Mouse (Mus musculus) limb, embryonic 13.5 days (tissue): ENCODE data around the gene Nbea. TPM values are rescaled to one million over a fixed set of nuclear protein-coding genes. Genes with fewer than 3 reads are reported as not detected.

Experiments
- ATAC-seq: fragments of 200-750 bp; cut with Nextera tagmentation; 2 replicates; pipeline ENCODE4 v1.8.0; 2017; ENCODE audit warnings: low read depth, moderate number of reproducible peaks, moderate TSS enrichment; ENCODE audit not compliant: low FRiP score
- H3K27ac ChIP-seq: fragments of 300-500 bp; sonication (generic); 2 replicates; pipeline ENCODE4 v1.5.1; 2015; ENCODE audit warnings: inconsistent platforms, mild to moderate bottlenecking, moderate library complexity
- H3K27me3 ChIP-seq: fragments of 300-500 bp; sonication (generic); 2 replicates; pipeline ENCODE4 v1.6.1; 2015; ENCODE audit warnings: mild to moderate bottlenecking, inconsistent platforms
- H3K36me3 ChIP-seq: fragments of 300-500 bp; sonication (generic); 2 replicates; pipeline ENCODE4 v1.6.1; 2015; ENCODE audit warnings: inconsistent platforms, mild to moderate bottlenecking, moderate library complexity
- H3K4me1 ChIP-seq: fragments of 300-500 bp; sonication (generic); 2 replicates; pipeline ENCODE4 v1.6.1; 2015; ENCODE audit warnings: inconsistent platforms
- H3K4me2 ChIP-seq: fragments of 300-500 bp; sonication (generic); replicated peaks from 2 replicates; pipeline ENCODE4 v1.6.1; 2015; ENCODE audit warnings: inconsistent platforms, mild to moderate bottlenecking, moderate library complexity
- H3K4me3 ChIP-seq: fragments of 300-500 bp; sonication (generic); 2 replicates; pipeline ENCODE4 v1.5.1; 2015; ENCODE audit warnings: moderate library complexity, mild to moderate bottlenecking, inconsistent platforms
- H3K9ac ChIP-seq: fragments of 300-500 bp; sonication (generic); 2 replicates; pipeline ENCODE4 v1.6.1; 2015; ENCODE audit warnings: mild to moderate bottlenecking, inconsistent platforms
- H3K9me3 ChIP-seq: fragments of 300-500 bp; sonication (generic); 2 replicates; pipeline ENCODE4 v1.6.1; 2016; ENCODE audit warnings: inconsistent platforms
- WGBS: fragments of 180-500 bp; shearing (Covaris S2); methylation state at CpG from one replicate; pipeline ENCODE4 v1.1.7; 2015; 5-methylcytosine and 5-hydroxymethylcytosine counted together
- polyA plus RNA-seq: library from polyadenylated mRNA; unstranded; fragments of >200 nt; fragmentation: Nextera tagmentation; extraction: Ambion mirVana; gene quantifications from 2 replicates; pipeline ENCODE4 v1.2.1, GENCODE M21; 2015

Gene Nbea
- polyA plus RNA-seq, 1 experiment from 2014 or later = 19.4 TPM

GRCm38 (mm10) chr3:55787487-55788213, 395.9 kb downstream of the Nbea start:
- Histone ChIP-seq H3K4me2 (peak overlapping the region; percentile 83), H3K4me1 (peaks cover 28% of the 10 kb centered on the region), H3K9me3 (no peaks in the 10 kb centered on the region), H3K36me3 (no peaks in the 10 kb centered on the region), H3K4me3 (peak overlapping the region; percentile 52), H3K27ac (peak overlapping the region; percentile 94), H3K27me3 (peaks cover 5% of the 10 kb centered on the region; the same call in 1 of the 2 replicates), H3K9ac (peak overlapping the region; percentile 90)
- peak; percentile 50 for ATAC-seq
- under 1% methylated on average over 54 of the region's 54 CpGs for WGBS

- Histone ChIP-seq H3K36me3 (no peaks in the 10 kb centered on the region), H3K27ac (peak overlapping the region; percentile 94), H3K9ac (peak overlapping the region; percentile 90), H3K27me3 (peaks cover 5% of the 10 kb centered on the region; the same call in 1 of the 2 replicates), H3K9me3 (no peaks in the 10 kb centered on the region), H3K4me2 (peak overlapping the region; percentile 83), H3K4me3 (peak overlapping the region; percentile 52), H3K4me1 (peaks cover 31% of the 10 kb centered on the region)
- WGBS = 9% methylated on average over 17 of the region's 17 CpGs
- ATAC-seq = no peak
These were observed 396.5 kb downstream of the Nbea start for GRCm38 (mm10) chr3:55786835-55787486.

DNA sequence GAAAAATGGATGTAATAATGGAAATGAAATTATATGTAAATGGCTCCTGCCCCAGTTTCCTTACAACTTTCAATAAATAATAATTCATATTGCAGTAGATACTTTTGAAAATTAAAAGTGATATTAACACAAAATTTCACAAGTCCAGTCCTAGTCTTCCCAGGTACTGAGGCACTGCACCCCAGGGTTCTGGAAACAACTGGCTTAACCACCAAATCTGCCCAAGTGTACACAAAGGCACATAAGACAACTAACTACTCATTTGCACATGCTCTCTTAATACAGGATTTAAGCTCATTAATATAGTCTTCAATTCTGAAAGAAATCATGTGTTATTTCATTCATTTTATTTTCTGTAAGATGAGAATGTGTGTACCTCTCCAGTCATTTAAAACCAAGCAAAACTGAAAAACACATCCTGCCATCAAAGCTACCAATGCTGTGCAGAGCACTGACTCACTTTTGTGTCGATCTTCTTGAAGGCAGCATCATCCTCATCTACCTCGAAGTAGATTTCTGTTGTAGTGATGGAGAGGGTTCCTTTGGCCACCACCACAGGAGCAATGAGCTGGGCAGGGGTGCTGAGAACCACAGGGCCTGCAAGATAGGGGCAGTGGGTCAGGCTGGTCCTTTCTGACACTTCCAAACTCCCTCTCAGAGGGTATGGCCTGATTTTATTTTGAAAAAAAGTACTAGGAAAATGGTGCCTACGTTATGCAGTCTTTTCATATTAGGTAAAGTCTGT, 397.3 kb downstream of the Nbea start:
- peak overlapping the region; percentile 94 for H3K27ac ChIP-seq
- ATAC-seq = no peak
- no peaks in the 10 kb centered on the region for H3K9me3 ChIP-seq
- H3K9ac ChIP-seq = peak overlapping the region; percentile 90
- peak overlapping the region; percentile 83 for H3K4me2 ChIP-seq
- H3K36me3 ChIP-seq = no peaks in the 10 kb centered on the region
- peak overlapping the region; percentile 52 for H3K4me3 ChIP-seq
- H3K4me1 ChIP-seq = peaks cover 38% of the 10 kb centered on the region
- 17% methylated on average over 3 of the region's 3 CpGs for WGBS
- H3K27me3 ChIP-seq = peaks cover 10% of the 10 kb centered on the region

GRCm38 (mm10) chr3:55785266-55785980, 398.1 kb downstream of the Nbea start:
- H3K36me3 ChIP-seq = no peaks in the 10 kb centered on the region
- WGBS = 25% methylated on average over 4 of the region's 4 CpGs
- H3K27ac ChIP-seq = peak overlapping the region; percentile 74; the same call in 1 of the 2 replicates
- H3K9ac ChIP-seq = peak overlapping the region; percentile 67
- peak overlapping the region; percentile 52 for H3K4me3 ChIP-seq
- no peaks in the 10 kb centered on the region for H3K9me3 ChIP-seq
- H3K4me2 ChIP-seq = peak overlapping the region; percentile 83
- peaks cover 45% of the 10 kb centered on the region for H3K4me1 ChIP-seq
- no peak for ATAC-seq
- H3K27me3 ChIP-seq = peaks cover 17% of the 10 kb centered on the region

GRCm38 (mm10) chr3:55784101-55784500, 399.4 kb downstream of the Nbea start:
- H3K4me2 ChIP-seq = peak overlapping the region; percentile 78
- 5% methylated on average over 7 of the region's 7 CpGs for WGBS
- H3K9me3 ChIP-seq = no peaks in the 10 kb centered on the region
- peak overlapping the region; percentile 96 for H3K9ac ChIP-seq
- ATAC-seq = no peak
- H3K27me3 ChIP-seq = peaks cover 27% of the 10 kb centered on the region
- peak overlapping the region; percentile 88 for H3K27ac ChIP-seq
- H3K36me3 ChIP-seq = no peaks in the 10 kb centered on the region
- H3K4me3 ChIP-seq = peak overlapping the region; percentile 65
- peaks cover 46% of the 10 kb centered on the region for H3K4me1 ChIP-seq

DNA sequence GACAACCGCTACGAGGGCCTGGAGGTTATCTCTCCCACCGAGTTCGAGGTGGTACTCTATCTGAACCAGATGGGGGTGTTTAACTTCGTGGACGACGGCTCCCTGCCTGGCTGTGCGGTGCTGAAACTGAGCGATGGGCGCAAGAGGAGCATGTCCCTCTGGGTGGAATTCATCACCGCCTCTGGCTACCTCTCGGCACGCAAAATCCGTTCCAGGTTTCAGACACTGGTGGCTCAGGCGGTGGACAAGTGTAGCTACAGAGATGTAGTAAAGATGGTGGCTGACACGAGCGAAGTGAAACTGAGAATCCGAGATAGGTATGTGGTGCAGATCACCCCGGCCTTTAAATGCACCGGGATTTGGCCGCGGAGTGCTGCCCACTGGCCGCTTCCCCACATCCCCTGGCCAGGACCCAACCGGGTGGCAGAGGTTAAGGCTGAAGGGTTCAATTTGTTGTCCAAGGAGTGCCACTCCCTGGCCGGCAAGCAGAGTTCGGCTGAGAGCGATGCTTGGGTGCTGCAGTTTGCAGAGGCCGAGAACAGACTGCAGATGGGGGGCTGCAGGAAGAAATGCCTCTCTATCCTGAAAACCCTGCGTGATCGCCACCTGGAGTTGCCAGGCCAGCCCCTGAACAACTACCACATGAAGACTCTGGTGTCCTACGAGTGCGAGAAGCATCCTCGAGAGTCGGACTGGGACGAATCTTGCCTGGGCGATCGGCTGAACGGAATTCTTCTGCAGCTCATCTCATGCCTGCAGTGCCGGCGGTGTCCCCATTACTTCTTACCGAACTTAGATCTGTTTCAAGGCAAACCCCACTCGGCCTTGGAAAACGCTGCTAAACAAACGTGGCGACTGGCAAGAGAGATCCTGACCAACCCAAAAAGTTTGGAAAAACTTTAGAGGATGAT, 400.1 kb downstream of the Nbea start:
- WGBS = 1% methylated on average over 45 of the region's 45 CpGs
- Histone ChIP-seq H3K4me2 (peak overlapping the region; percentile 78), H3K4me1 (peaks cover 41% of the 10 kb centered on the region), H3K36me3 (no peaks in the 10 kb centered on the region), H3K9me3 (no peaks in the 10 kb centered on the region), H3K4me3 (peak overlapping the region; percentile 65), H3K27me3 (peaks cover 30% of the 10 kb centered on the region), H3K9ac (peak overlapping the region; percentile 96), H3K27ac (peak overlapping the region; percentile 88)
- ATAC-seq = no peak

GRCm38 (mm10) chr3:55782771-55783170, 400.7 kb downstream of the Nbea start:
- peaks cover 30% of the 10 kb centered on the region for H3K27me3 ChIP-seq
- under 1% methylated on average over 22 of the region's 22 CpGs for WGBS
- peak overlapping the region; percentile 78 for H3K4me2 ChIP-seq
- H3K4me1 ChIP-seq = peaks cover 41% of the 10 kb centered on the region
- peak overlapping the region; percentile 65 for H3K4me3 ChIP-seq
- H3K9ac ChIP-seq = peak overlapping the region; percentile 96
- H3K27ac ChIP-seq = peak overlapping the region; percentile 88
- H3K36me3 ChIP-seq = no peaks in the 10 kb centered on the region
- ATAC-seq = 0 out of 2 replicates have a peak, but pooled peaks have one; percentile 4
- no peaks in the 10 kb centered on the region for H3K9me3 ChIP-seq

- H3K27ac ChIP-seq = peak within 1 kb of the TSS; percentile 88
- H3K4me3 ChIP-seq = peak within 1 kb of the TSS; percentile 65
- WGBS = 2% methylated on average over 16 of the region's 16 CpGs
- peak within 1 kb of the TSS; percentile 78 for H3K4me2 ChIP-seq
- peak within 1 kb of the TSS; percentile 96 for H3K9ac ChIP-seq
- H3K36me3 ChIP-seq = no peaks in the 10 kb centered on the region
- no peaks in the 10 kb centered on the region for H3K9me3 ChIP-seq
- ATAC-seq = peak; percentile 81
- H3K4me1 ChIP-seq = peaks cover 39% of the 10 kb centered on the region
- peaks cover 34% of the 10 kb centered on the region for H3K27me3 ChIP-seq
These were observed 401.3 kb downstream of the Nbea start, which contains the start of gene Mab21l1 for GRCm38 (mm10) chr3:55782056-55782687. TSS of gene Mab21l1 (plus strand) at chr3:55782510.

- Histone ChIP-seq H3K9ac (peak overlapping the region; percentile 96), H3K36me3 (no peaks in the 10 kb centered on the region), H3K27me3 (peaks cover 32% of the 10 kb centered on the region), H3K4me2 (peak overlapping the region; percentile 78), H3K4me1 (peaks cover 39% of the 10 kb centered on the region), H3K4me3 (peak overlapping the region; percentile 65), H3K27ac (peak overlapping the region; percentile 88; the same call in 1 of the 2 replicates), H3K9me3 (no peaks in the 10 kb centered on the region)
- ATAC-seq = no peak
- WGBS = 13% methylated on average over 5 of the region's 5 CpGs
These were observed 402.0 kb downstream of the Nbea start for GRCm38 (mm10) chr3:55781429-55782055.
